Mouse (Mus musculus) midbrain, embryonic 16.5 days (tissue): ENCODE measurements around the gene Padi4. TPM values are rescaled to one million over a fixed set of nuclear protein-coding genes. Genes with fewer than 3 reads are reported as not detected.

Experiments
- ATAC-seq: fragments of 200-750 bp; cut with Nextera tagmentation; 2 replicates; pipeline ENCODE4 v1.8.0; 2017; ENCODE audit warnings: moderate TSS enrichment
- H3K27ac ChIP-seq: fragments of 300-500 bp; sonication (generic); 2 replicates; pipeline ENCODE4 v1.5.1; 2014; ENCODE audit warnings: mild to moderate bottlenecking, low read length, mixed read lengths
- H3K27me3 ChIP-seq: fragments of 300-500 bp; sonication (generic); 2 replicates; pipeline ENCODE4 v1.6.1; 2014; ENCODE audit warnings: low read depth, low read length, mixed read lengths; ENCODE audit not compliant: control insufficient read depth, insufficient read depth
- H3K36me3 ChIP-seq: fragments of 300-500 bp; sonication (generic); 2 replicates; pipeline ENCODE4 v1.6.1; 2014; ENCODE audit warnings: mild to moderate bottlenecking, low read length, moderate library complexity, mixed read lengths; ENCODE audit not compliant: control insufficient read depth, insufficient read depth
- H3K4me1 ChIP-seq: fragments of 300-500 bp; sonication (generic); 2 replicates; pipeline ENCODE4 v1.6.1; 2014; ENCODE audit warnings: mild to moderate bottlenecking, low read length, mixed read lengths; ENCODE audit not compliant: control insufficient read depth, insufficient read depth
- H3K4me2 ChIP-seq: fragments of 300-500 bp; sonication (generic); 2 replicates; pipeline ENCODE4 v1.6.1; 2014; ENCODE audit warnings: mild to moderate bottlenecking, low read length, mixed read lengths
- H3K4me3 ChIP-seq: fragments of 300-500 bp; sonication (generic); 2 replicates; pipeline ENCODE4 v1.5.1; 2014; ENCODE audit warnings: low read depth, mild to moderate bottlenecking, low read length, moderate library complexity, mixed read lengths
- H3K9ac ChIP-seq: fragments of 300-500 bp; sonication (generic); 2 replicates; pipeline ENCODE4 v1.6.1; 2014; ENCODE audit warnings: low read depth, low read length, mixed read lengths
- H3K9me3 ChIP-seq: fragments of 300-500 bp; sonication (generic); replicated peaks from 2 replicates; pipeline ENCODE4 v1.6.1; 2014; ENCODE audit warnings: mild to moderate bottlenecking, low read length, mixed read lengths; ENCODE audit not compliant: control insufficient read depth, poor library complexity, severe bottlenecking
- WGBS: fragments of 180-500 bp; shearing (Covaris S2); extraction: QIAGEN DNeasy Blood & Tissue Kit; methylation state at CpG from one replicate; pipeline ENCODE4 v1.1.7; 2014; 5-methylcytosine and 5-hydroxymethylcytosine counted together
- polyA plus RNA-seq: library from polyadenylated mRNA; unstranded; fragments of >200 nt; fragmentation: Nextera tagmentation; extraction: Ambion mirVana; gene quantifications from 2 replicates; pipeline ENCODE4 v1.2.1, GENCODE M21; 2015

Padi4 gene
- polyA plus RNA-seq, 1 experiment from 2014 or later, result 0.25 TPM

DNA sequence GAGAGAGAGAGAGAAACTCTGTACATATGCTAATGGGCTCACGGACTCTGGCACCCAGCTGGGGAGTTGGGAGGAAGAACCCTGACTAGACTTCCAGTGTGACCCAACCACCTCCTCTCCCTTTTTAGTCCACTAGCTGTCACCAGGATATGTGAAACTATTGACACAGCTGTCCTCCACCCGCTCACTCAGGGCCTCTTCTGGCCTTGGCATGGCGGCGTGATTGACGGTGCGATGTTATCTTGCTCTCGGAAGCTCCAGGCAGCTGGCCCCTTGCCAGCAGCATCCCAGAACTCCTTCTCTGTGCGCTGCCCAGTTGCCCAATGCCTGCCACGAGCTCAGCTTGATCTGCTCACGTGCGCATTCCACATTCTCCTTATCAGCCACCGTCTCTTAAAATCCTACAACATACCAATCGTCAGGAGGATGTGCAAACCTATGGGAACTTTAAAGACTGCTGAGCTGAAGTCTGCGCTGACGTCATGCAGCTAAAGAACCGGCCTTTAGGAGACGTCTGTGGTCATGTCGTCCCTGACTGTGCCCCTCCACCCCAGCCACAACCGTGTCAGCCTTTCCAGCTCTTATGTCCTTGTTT lies 5.9 kb upstream of the Padi4 start:
- no peak overlapping the region for H3K4me2 ChIP-seq
- WGBS, result 48% methylated on average over 19 of the region's 19 CpGs

DNA sequence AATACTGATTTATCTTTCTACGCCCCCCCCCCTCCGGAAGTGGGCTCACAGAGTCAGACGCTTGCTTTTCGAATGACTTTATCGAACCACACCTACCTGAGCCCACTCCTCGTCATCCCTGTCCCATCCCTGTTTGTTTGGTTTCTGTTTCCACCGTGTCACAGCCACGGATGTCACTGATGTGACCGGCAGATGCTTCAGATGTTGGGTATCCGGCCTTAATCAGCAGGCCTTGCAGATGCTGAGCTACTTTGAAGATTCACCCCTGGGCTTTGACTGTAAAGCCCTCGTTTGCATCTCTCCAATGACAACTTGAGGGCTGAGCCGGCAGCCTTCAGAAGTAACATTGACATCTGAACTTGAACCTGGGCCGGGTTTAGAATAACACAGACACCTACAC lies 2.6 kb upstream of the Padi4 start:
- no peaks in the 10 kb centered on the region for H3K27me3 ChIP-seq
- no peaks in the 10 kb centered on the region for H3K9me3 ChIP-seq
- ATAC-seq, result no peak
- H3K4me2 ChIP-seq, result no peak overlapping the region
- no peak overlapping the region for H3K9ac ChIP-seq
- H3K36me3 ChIP-seq, result no peaks in the 10 kb centered on the region
- no peaks in the 10 kb centered on the region for H3K4me1 ChIP-seq
- no peak overlapping the region for H3K27ac ChIP-seq
- no peak overlapping the region for H3K4me3 ChIP-seq
- 67% methylated on average over 13 of the region's 13 CpGs for WGBS

More for the DNA sequence above, 5.9 kb upstream of the Padi4 start:
- no peak overlapping the region for H3K9ac ChIP-seq
- no peaks in the 10 kb centered on the region for H3K9me3 ChIP-seq
- no peaks in the 10 kb centered on the region for H3K4me1 ChIP-seq
- H3K36me3 ChIP-seq, result no peaks in the 10 kb centered on the region
- no peak for ATAC-seq
- H3K27ac ChIP-seq, result no peak overlapping the region
- H3K27me3 ChIP-seq, result no peaks in the 10 kb centered on the region
- no peak overlapping the region for H3K4me3 ChIP-seq

DNA sequence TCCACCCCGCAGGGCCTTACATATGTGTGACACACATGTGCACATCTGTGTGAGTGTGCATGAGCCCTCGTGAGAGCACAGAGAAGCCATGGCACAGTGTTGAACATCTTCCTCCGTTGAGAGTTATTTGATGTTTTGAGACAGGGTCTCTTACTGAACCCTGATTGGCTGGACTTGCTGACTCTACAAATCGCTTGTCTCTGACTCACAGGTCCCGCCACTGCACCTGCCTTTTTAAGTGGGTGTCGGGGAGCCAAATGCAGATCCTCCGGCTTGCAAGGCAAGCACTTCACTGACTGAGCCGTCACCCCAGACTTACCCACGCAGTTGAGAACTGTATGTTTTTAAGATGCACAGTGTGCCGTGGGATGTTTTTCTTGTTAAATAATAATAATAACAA lies 1.8 kb upstream of the Padi4 start:
- no peak for ATAC-seq
- Histone ChIP-seq H3K4me2 (no peak overlapping the region), H3K9me3 (no peaks in the 10 kb centered on the region), H3K4me1 (no peaks in the 10 kb centered on the region), H3K36me3 (no peaks in the 10 kb centered on the region), H3K27me3 (no peaks in the 10 kb centered on the region), H3K4me3 (no peak overlapping the region), H3K9ac (no peak overlapping the region), H3K27ac (no peak overlapping the region)
- WGBS, result 91% methylated on average over 10 of the region's 10 CpGs

DNA sequence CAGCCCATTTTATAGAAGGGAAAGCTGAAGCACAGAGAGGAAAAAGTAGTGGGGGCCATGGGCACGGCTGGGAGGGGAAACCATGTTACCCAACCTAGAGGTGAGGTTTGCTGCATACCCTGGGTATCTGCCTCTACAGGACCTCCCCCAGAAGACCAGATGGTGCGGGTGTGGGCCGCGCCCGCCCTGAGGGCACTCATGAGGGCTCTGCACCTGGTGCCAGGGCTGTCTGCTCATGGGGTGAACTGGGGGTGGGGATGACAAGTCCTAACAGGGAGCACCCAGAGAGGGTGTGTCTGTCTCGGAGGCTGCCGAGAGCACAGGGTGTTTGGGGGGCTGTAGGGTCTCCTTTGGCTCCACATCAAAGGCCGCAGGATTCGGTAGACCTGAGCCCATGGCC lies 857 bp upstream of the Padi4 start:
- 89% methylated on average over 9 of the region's 9 CpGs for WGBS
- H3K4me1 ChIP-seq, result 0 out of 2 replicates have a peak, but pooled peaks cover 3% of the 10 kb centered on the region
- ATAC-seq, result no peak
- no peak overlapping the region for H3K4me3 ChIP-seq
- H3K27ac ChIP-seq, result no peak overlapping the region
- H3K27me3 ChIP-seq, result no peaks in the 10 kb centered on the region
- H3K9ac ChIP-seq, result no peak overlapping the region
- H3K4me2 ChIP-seq, result no peak overlapping the region
- no peaks in the 10 kb centered on the region for H3K9me3 ChIP-seq
- no peaks in the 10 kb centered on the region for H3K36me3 ChIP-seq

DNA sequence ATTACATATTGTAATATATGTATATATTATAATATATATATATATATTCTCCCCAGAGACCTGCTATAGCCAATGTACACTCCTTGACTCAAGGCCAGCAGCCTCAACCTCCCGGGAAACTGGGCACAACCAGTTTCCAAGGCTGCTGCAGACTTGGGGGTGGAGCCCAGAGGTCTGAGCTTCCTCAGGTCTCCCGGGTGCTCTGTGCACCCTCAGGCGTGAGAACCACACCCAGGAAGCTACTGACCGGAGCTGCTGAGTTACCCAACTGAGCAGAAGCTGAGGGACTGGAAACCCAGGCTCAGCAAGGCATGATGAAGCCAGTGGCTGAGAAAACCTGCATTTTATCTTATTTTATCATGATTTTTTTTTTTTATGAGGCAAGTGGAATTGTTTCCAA lies 2.9 kb downstream of the Padi4 start:
- Histone ChIP-seq H3K4me1 (0 out of 2 replicates have a peak, but pooled peaks cover 3% of the 10 kb centered on the region), H3K36me3 (no peaks in the 10 kb centered on the region), H3K9ac (no peak overlapping the region), H3K27ac (no peak overlapping the region), H3K9me3 (no peaks in the 10 kb centered on the region), H3K4me2 (no peak overlapping the region), H3K27me3 (no peaks in the 10 kb centered on the region), H3K4me3 (no peak overlapping the region)
- 51% methylated on average over 4 of the region's 4 CpGs for WGBS
- no peak for ATAC-seq

DNA sequence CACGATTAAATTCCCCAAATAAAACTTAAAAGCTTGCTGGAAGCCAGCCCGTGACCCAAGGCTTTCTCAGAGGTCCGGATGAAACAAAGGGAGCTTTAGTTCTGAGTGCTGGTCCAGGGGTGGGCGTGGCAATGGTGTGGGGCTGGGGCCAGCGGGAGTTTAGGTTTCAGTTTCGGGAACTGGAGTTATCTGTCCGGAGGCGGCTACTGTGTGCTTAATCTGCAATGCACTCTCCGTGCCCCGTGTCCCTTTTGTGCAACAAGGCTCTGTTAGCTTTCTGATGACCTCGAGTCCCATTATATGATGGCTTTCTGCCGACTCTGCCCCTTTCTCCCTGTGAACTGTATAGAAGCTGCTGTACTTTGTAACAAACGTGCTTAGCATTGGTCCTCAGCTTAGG lies 3.6 kb downstream of the Padi4 start:
- Histone ChIP-seq H3K36me3 (no peaks in the 10 kb centered on the region), H3K4me1 (0 out of 2 replicates have a peak, but pooled peaks cover 3% of the 10 kb centered on the region), H3K27me3 (no peaks in the 10 kb centered on the region), H3K27ac (no peak overlapping the region), H3K9me3 (no peaks in the 10 kb centered on the region), H3K9ac (0 out of 2 replicates have a peak overlapping the region, but pooled peaks have one; percentile 4), H3K4me2 (peak overlapping the region; percentile 14; the same call in 1 of the 2 replicates), H3K4me3 (0 out of 2 replicates have a peak overlapping the region, but pooled peaks have one; percentile 2)
- ATAC-seq, result no peak
- WGBS, result 8% methylated on average over 13 of the region's 13 CpGs

DNA sequence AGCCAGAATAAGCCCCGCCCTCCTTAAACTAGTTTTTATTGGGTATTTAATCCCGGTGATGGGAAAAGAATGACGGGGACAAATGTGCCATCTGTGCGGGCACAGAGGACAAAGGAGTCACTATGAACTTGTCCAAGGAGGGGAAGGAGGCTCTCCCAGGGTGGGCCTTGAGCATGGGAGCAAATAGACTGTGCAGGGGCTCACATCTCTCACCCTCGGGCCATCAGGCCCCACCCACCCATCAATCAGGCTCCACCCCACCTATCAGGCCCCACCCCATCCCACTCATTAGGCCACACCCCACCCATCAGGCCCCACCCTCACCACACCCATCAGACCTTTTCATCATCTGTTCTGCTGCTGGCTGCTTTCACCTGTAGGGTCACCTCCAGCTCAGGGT lies 5.1 kb downstream of the Padi4 start:
- H3K36me3 ChIP-seq, result no peaks in the 10 kb centered on the region
- 0 out of 2 replicates have a peak, but pooled peaks cover 3% of the 10 kb centered on the region for H3K4me1 ChIP-seq
- no peaks in the 10 kb centered on the region for H3K27me3 ChIP-seq
- 89% methylated on average over 5 of the region's 5 CpGs for WGBS
- no peaks in the 10 kb centered on the region for H3K9me3 ChIP-seq
- no peak overlapping the region for H3K4me2 ChIP-seq
- no peak overlapping the region for H3K4me3 ChIP-seq
- no peak for ATAC-seq
- no peak overlapping the region for H3K9ac ChIP-seq
- no peak overlapping the region for H3K27ac ChIP-seq

DNA sequence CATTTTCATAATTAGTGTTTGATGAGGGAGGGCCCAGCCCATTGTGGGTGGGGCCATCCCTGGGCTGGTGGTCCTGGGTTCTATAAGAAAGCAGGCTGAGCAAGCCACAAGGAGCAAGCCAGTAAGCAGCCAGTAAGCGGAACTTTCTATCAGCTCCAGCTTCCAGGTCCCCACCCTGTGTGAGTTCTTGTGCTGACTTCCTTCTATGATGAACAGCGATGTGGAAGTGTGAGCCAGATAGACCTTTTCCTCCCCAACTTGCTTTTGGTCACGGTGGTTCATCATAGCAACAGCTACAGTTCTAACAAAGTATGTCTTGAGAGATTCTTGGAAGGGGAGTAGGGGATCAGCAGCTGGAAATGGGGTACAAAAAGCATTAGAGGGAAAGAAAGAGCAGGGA lies 8.1 kb downstream of the Padi4 start:
- H3K4me1 ChIP-seq, result 0 out of 2 replicates have a peak, but pooled peaks cover 3% of the 10 kb centered on the region
- H3K4me3 ChIP-seq, result no peak overlapping the region
- no peaks in the 10 kb centered on the region for H3K27me3 ChIP-seq
- ATAC-seq, result no peak
- no peak overlapping the region for H3K4me2 ChIP-seq
- H3K27ac ChIP-seq, result no peak overlapping the region
- no peaks in the 10 kb centered on the region for H3K36me3 ChIP-seq
- H3K9me3 ChIP-seq, result no peaks in the 10 kb centered on the region
- WGBS, result 86% methylated on average over 3 of the region's 3 CpGs
- no peak overlapping the region for H3K9ac ChIP-seq

DNA sequence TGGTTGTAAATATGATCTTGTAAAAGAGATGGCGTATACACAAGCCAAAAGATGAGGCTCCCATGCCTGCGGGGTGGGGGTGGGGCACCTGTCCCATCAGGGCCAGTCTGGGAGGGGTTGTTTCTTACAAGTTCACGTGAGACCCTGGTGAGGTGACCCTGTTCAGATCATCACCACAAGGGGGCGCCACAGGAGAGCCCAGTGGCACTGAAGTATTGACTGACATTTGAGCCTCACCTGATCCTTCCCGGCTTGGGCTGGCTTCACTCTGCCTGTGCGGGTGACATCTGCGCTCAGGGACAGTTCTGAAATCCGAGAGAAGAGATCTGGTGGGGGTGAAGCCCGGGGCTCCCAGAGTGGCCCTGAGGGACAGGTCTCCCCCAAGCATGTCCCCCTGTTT lies 10.9 kb downstream of the Padi4 start:
- Histone ChIP-seq H3K4me2 (no peak overlapping the region), H3K9me3 (no peaks in the 10 kb centered on the region), H3K27me3 (no peaks in the 10 kb centered on the region), H3K36me3 (no peaks in the 10 kb centered on the region), H3K4me1 (no peaks in the 10 kb centered on the region), H3K4me3 (no peak overlapping the region), H3K27ac (no peak overlapping the region), H3K9ac (no peak overlapping the region)
- 19% methylated on average over 9 of the region's 9 CpGs for WGBS
- ATAC-seq, result no peak
